Mouse (Mus musculus): ENCODE results near the gene Tmem208. TPM values are rescaled to one million over a fixed set of nuclear protein-coding genes. Genes with fewer than 3 reads are reported as not detected.
"Not testable (repeated sequence)": the region's sequence is repeated elsewhere in the genome, so short reads cannot be mapped to it uniquely, and the experiment has no call there.

Tmem208 gene
- polyA plus RNA-seq, 1 experiment, result 116 TPM

- TF ChIP-seq POLR2A (IDR thresholded peaks at IDR 0.05; ENCODE audit: low read depth, low read length) (no peak), CTCF (conservative IDR thresholded peaks at IDR 0.05; ENCODE audit: insufficient read depth, insufficient read length, low read depth, low read length) (no peak)
- no peak for DNase-seq
- Histone ChIP-seq H3K4me3 (ENCODE audit: insufficient read depth, low read depth, low read length) (no peak overlapping the region), H3K27me3 (replicated peaks; ENCODE audit: control insufficient read depth, insufficient read depth, low read length) (no peaks in the 10 kb centered on the region), H3K4me1 (ENCODE audit: control insufficient read depth, insufficient read depth, low read length) (peaks cover 7% of the 10 kb centered on the region; the same call in 1 of the 2 replicates), H3K27ac (ENCODE audit: insufficient read depth, low read depth, low read length) (no peak overlapping the region), H3K36me3 (ENCODE audit: control insufficient read depth, insufficient read depth, low read length) (no peaks in the 10 kb centered on the region)
- WGBS, result 90% methylated on average over 4 of the region's 4 CpGs
Measured at GRCm38 (mm10) chr8:105286907-105287306, 39.2 kb upstream of the Tmem208 start.

DNA sequence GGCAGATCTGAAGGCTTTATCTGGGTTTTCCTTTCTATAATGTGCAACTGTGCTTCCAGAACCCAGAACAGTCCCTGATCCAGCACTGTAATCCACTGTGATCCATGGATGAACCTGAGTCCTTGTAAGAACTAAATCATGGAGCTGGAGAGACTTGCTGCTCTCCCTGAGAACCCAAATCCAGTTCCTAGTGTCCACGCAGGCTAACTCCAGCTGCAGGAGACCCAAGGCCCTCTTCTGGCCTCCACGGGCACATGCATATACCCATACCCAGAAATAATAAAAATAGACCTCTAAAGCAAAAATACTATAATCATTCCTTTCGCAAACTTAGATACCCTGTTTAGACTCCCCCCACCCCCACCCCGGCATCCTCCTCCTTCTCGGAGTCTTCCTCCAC is 37.9 kb upstream of the Tmem208 start:
- H3K27ac ChIP-seq (ENCODE audit: insufficient read depth, low read depth, low read length), result no peak overlapping the region
- peaks cover 7% of the 10 kb centered on the region; the same call in 1 of the 2 replicates for H3K4me1 ChIP-seq (ENCODE audit: control insufficient read depth, insufficient read depth, low read length)
- no peak overlapping the region for H3K4me3 ChIP-seq (ENCODE audit: insufficient read depth, low read depth, low read length)
- WGBS, result 86% methylated on average over 5 of the region's 5 CpGs
- no peaks in the 10 kb centered on the region for H3K27me3 ChIP-seq (replicated peaks; ENCODE audit: control insufficient read depth, insufficient read depth, low read length)
- TF ChIP-seq POLR2A (IDR thresholded peaks at IDR 0.05; ENCODE audit: low read depth, low read length) (no peak), CTCF (conservative IDR thresholded peaks at IDR 0.05; ENCODE audit: insufficient read depth, insufficient read length, low read depth, low read length) (no peak)
- no peak for DNase-seq
- no peaks in the 10 kb centered on the region for H3K36me3 ChIP-seq (ENCODE audit: control insufficient read depth, insufficient read depth, low read length)

- Histone ChIP-seq H3K36me3 (ENCODE audit: control insufficient read depth, insufficient read depth, low read length) (no peaks in the 10 kb centered on the region), H3K27me3 (replicated peaks; ENCODE audit: control insufficient read depth, insufficient read depth, low read length) (no peaks in the 10 kb centered on the region), H3K4me1 (ENCODE audit: control insufficient read depth, insufficient read depth, low read length) (peaks cover 7% of the 10 kb centered on the region; the same call in 1 of the 2 replicates), H3K4me3 (ENCODE audit: insufficient read depth, low read depth, low read length) (peak overlapping the region; percentile 59), H3K27ac (ENCODE audit: insufficient read depth, low read depth, low read length) (peak overlapping the region; percentile 30; the same call in 1 of the 2 replicates)
- TF ChIP-seq CTCF (conservative IDR thresholded peaks at IDR 0.05; ENCODE audit: insufficient read depth, insufficient read length, low read depth, low read length) (no peak), POLR2A (IDR thresholded peaks at IDR 0.05; ENCODE audit: low read depth, low read length) (peak; percentile 18)
- WGBS, result 3% methylated on average over 53 of the region's 53 CpGs
- DNase-seq, result peak; percentile 90
Measured at GRCm38 (mm10) chr8:105288958-105289732, 37.0 kb upstream of the Tmem208 start.

DNA sequence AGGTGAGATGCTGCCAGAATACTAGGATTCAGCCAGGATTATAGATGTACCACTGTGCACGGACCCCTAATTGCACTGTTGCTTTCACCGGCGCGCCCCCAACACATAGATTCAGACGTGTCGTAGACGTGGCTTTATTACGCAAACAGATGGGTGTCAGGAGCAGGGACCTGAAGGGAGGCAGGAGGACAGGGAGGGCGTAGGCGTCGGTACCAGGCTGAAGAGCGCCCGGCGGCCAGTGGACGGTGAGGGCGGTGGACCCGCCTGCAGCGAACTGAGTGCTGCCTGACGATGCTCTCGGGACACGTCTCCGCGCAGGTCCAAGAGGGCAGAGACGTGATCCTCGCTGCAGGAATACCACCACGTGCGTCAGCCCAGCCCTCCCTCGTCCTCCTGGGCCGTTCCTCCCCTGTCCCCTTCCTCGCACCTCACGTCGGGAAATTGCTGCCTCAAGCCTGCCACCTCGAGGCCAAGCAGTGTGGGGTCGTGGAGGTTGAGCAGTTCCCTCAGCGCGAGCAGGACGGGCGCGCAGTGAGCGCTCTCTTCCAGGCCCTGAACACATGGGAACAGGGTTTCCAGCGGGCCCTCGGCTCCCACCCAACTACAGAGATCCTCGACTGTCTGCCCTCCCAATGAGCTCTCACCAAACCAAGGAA is 36.2 kb upstream of the Tmem208 start, which contains the start of gene 4931428F04Rik:
TSS of gene 4931428F04Rik (minus strand) at position 60 of the 656 bp plus-strand sequence.
- Histone ChIP-seq H3K27me3 (replicated peaks; ENCODE audit: control insufficient read depth, insufficient read depth, low read length) (no peaks in the 10 kb centered on the region), H3K27ac (ENCODE audit: insufficient read depth, low read depth, low read length) (peak within 1 kb of the TSS; percentile 30; the same call in 1 of the 2 replicates), H3K4me1 (ENCODE audit: control insufficient read depth, insufficient read depth, low read length) (peaks cover 7% of the 10 kb centered on the region; the same call in 1 of the 2 replicates), H3K4me3 (ENCODE audit: insufficient read depth, low read depth, low read length) (peak within 1 kb of the TSS; percentile 59), H3K36me3 (ENCODE audit: control insufficient read depth, insufficient read depth, low read length) (no peaks in the 10 kb centered on the region)
- 8% methylated on average over 43 of the region's 43 CpGs for WGBS
- peak; percentile 28 for DNase-seq
- peak; percentile 53 for TF ChIP-seq CTCF (conservative IDR thresholded peaks at IDR 0.05; ENCODE audit: insufficient read depth, insufficient read length, low read depth, low read length)
- TF ChIP-seq POLR2A (IDR thresholded peaks at IDR 0.05; ENCODE audit: low read depth, low read length), result no peak

DNA sequence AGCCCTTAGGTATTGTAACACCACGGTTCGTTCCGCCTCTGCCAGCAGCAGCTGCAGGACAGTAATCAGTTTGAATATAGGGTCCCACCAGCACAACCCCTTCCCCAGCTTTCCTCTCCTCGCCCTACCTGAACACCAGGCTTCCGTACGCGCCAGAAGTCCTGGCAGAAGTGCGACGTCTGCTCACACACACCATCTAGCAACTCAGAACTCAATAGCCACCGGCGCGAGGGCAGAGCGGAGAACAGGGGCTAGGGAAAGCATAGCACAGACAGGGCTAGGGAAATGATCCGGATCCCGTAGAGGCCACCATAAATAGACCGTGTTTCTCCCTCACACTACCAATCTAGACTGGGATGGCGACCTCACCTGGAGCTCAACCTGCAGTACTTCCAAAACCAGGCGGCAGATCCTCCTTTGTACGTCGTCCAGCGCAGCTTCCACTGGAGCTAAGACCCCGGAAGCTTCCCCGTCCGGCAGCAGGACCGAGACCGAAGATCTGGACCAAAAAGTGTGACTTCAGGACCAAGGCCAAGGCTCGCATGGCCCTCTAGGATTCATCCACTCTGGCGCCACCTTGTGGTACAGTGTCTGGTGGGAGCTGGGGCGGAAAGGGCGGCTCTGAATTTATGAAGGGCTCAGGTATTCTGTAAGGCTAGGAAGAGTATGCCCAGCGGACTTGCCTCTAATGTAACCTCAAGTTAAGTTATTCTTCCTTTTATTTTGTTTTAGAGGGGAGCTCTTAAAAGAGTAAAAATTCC is 35.4 kb upstream of the Tmem208 start:
- DNase-seq, result peak; percentile 91

DNA sequence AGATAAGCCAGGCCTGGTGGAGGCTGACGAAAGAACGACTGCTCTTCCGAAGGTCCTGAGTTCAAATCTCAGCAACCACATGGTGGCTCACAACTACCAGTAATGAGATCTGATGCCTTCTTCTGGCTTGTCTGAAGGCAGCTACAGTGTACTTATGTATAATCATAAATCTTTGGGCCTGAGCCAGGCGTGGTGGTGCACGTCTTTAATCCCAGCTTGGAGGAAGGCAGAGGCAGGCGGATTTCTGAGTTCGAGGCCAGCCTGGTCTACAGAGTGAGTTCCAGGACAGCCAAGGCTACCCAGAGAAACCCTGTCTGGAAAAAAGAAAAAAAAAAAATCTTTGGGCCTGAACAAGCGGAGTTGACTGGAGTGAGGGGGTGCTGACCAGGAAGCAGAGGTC is 34.8 kb upstream of the Tmem208 start:
- not testable (repeated sequence) for H3K27me3 ChIP-seq (replicated peaks; ENCODE audit: control insufficient read depth, insufficient read depth, low read length); H3K36me3 ChIP-seq (ENCODE audit: control insufficient read depth, insufficient read depth, low read length); H3K4me1 ChIP-seq (ENCODE audit: control insufficient read depth, insufficient read depth, low read length); DNase-seq; H3K27ac ChIP-seq (ENCODE audit: insufficient read depth, low read depth, low read length); H3K4me3 ChIP-seq (ENCODE audit: insufficient read depth, low read depth, low read length)
- 78% methylated on average over 8 of the region's 8 CpGs for WGBS

More for the DNA sequence above, 35.4 kb upstream of the Tmem208 start:
- WGBS, result 17% methylated on average over 31 of the region's 31 CpGs
- Histone ChIP-seq H3K4me3 (ENCODE audit: insufficient read depth, low read depth, low read length) (no peak overlapping the region), H3K36me3 (ENCODE audit: control insufficient read depth, insufficient read depth, low read length) (no peaks in the 10 kb centered on the region), H3K27ac (ENCODE audit: insufficient read depth, low read depth, low read length) (no peak overlapping the region), H3K4me1 (ENCODE audit: control insufficient read depth, insufficient read depth, low read length) (peaks cover 7% of the 10 kb centered on the region; the same call in 1 of the 2 replicates), H3K27me3 (replicated peaks; ENCODE audit: control insufficient read depth, insufficient read depth, low read length) (no peaks in the 10 kb centered on the region)
- TF ChIP-seq CTCF (conservative IDR thresholded peaks at IDR 0.05; ENCODE audit: insufficient read depth, insufficient read length, low read depth, low read length) (peak; percentile 93), POLR2A (IDR thresholded peaks at IDR 0.05; ENCODE audit: low read depth, low read length) (no peak)

DNA sequence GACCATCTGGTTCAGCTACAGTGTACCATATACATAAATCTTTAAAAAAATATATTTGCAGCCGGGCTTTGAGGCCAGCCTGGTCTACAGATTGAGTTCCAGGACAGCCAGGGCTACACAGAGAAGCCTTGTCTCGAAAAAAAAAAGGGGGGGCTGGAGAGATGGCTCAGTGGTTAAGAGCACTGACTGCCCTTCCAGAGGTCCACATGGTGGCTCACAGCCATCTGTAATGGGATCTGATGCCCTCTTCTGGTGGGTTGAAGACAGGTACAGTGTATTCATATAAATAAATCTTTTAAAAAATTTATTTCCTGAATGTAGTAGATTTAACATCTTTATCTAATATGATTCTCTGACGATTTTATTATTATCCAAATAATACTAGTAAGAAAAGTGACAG is 34.4 kb upstream of the Tmem208 start:
- not testable (repeated sequence) for H3K4me3 ChIP-seq (ENCODE audit: insufficient read depth, low read depth, low read length); H3K27ac ChIP-seq (ENCODE audit: insufficient read depth, low read depth, low read length); H3K4me1 ChIP-seq (ENCODE audit: control insufficient read depth, insufficient read depth, low read length); H3K27me3 ChIP-seq (replicated peaks; ENCODE audit: control insufficient read depth, insufficient read depth, low read length); DNase-seq; H3K36me3 ChIP-seq (ENCODE audit: control insufficient read depth, insufficient read depth, low read length)
- WGBS, result 57% methylated on average over 3 of the region's 3 CpGs
